Mouse (Mus musculus): ENCODE measurements at regions not wholly inside any gene's neighbourhood (a gene's known extent, or its start where the extent isn't known, plus 50 kb on each side); places are given as distances from the start of the nearest gene placed in this dataset.
"Not testable (repeated sequence)": the region's sequence is repeated elsewhere in the genome, so short reads cannot be mapped to it uniquely, and the experiment has no call there.

DNA sequence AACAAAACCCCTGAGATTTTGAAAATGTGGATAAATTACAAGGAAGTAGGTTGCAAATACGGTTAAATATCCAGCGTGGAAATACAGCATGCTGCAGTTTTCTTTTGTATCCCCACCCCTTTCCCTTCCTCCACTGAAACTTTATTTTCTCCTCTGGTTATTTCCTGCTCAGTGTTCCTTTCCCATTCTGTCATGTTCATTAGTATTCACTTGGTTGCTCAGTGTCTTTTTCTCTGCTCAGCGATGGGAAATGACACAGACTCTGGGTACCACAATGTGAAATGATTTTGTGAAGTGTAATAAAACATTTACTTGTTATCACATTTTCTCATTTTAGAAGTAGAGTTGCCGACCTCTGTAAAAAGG lies 169.6 kb upstream of the Col8a1 start:
- no peak for DNase-seq

GRCm38 (mm10) chr16:57927816-57928215 lies 173.3 kb upstream of the Col8a1 start:
- no peak for DNase-seq

GRCm38 (mm10) chr16:57928301-57928700 lies 173.8 kb upstream of the Col8a1 start:
- DNase-seq: no peak

DNA sequence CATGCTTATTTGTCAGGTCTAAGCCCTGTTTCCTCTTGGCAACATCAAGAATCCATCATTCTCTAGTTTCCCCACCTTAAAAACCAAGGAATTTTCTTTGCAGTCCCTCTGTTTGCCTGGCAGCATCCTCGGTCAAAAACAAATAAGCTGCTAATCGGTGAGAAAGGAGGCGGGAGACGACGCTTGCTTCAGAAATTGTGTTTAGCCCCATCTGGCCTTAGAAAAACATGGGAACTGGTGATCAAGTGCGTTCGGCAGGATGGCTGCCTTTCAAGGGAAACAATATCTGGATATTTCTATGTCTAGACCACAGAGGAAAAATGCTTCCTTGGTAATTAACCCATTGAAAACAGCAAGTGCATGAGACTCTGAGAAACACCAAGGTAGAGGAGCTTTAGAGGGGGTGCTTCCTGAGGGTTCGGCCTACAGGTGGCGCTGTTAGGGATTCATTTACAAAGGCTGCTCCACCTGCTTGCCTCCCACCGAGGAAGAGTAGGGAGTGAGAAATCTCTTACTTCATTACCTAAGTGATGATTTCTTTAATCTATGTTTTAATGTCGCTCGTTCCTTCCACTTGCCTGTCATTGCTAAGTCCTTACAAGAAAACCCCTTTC lies 174.7 kb upstream of the Col8a1 start:
- no peak for DNase-seq

DNA sequence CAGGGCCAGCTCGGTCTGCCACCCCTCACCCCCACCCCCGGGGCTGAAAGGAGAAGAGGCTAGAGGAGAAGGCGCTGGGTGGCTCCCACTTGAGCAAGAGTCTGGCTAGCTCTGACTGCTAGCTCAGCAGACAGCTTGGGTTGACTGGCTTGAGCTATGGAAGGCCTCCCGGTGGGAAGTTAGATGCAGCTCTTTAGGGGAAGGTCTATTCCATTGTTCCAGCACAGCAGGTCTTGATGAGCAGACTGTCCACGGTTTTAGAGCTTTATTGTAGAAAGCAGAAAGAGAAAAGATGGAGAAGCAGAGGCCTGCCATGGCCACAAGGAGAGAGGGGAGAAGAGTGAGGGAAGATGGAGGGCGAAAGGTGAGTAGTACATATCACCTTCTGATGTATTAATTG lies 190.9 kb upstream of the Col8a1 start:
- DNase-seq: no peak

GRCm38 (mm10) chr16:57947309-57947708 lies 192.8 kb upstream of the Col8a1 start:
- no peak for DNase-seq

DNA sequence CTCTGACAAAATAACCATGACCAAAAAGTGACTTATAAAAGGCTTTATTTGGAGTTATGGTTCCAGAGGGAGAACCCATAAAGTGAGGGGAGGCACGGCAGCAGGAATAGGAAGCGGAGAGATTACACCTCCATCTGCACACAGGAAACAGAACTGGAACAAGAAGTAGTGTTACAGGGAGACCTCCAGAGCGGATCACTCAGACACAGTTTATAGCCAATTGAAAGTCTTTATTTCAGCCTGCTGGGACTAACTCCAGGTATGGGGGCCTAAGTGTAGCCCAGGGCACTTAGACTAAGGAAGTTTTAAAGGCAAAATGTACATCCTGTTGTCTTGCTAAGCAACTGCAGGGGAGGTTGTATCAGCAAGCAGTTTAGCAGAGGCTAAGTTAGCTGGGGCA lies 195.1 kb upstream of the Col8a1 start:
- DNase-seq: no peak

GRCm38 (mm10) chr16:57970956-57971355 lies 216.4 kb upstream of the Col8a1 start:
- no peak for DNase-seq

DNA sequence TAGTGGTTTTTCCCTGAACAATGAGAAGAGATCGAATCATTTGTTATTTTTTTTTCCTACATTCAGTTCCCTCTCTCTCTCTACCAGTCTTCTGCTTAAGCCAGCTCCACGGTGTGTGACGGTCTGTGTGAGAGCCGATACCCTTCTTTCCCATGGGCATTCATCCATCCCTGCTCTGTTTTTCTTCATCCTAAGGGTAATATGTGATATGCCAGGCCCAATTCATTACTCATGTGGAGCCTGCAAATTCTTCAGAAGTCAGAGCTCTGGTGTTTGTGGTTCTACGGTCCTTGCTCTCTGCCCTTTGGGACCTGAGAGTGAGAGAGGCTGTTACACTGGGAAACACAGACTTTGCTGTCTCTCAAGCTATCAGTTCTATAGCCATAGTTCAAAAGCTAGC lies 229.6 kb upstream of the Col8a1 start:
- no peak for DNase-seq

GRCm38 (mm10) chr16:58005740-58006139 lies 251.2 kb upstream of the Col8a1 start:
- DNase-seq: no peak

GRCm38 (mm10) chr16:58013557-58013956 lies 259.0 kb upstream of the Col8a1 start:
- DNase-seq: no peak

GRCm38 (mm10) chr16:58027525-58027924 lies 273.0 kb upstream of the Col8a1 start:
- no peak for DNase-seq

DNA sequence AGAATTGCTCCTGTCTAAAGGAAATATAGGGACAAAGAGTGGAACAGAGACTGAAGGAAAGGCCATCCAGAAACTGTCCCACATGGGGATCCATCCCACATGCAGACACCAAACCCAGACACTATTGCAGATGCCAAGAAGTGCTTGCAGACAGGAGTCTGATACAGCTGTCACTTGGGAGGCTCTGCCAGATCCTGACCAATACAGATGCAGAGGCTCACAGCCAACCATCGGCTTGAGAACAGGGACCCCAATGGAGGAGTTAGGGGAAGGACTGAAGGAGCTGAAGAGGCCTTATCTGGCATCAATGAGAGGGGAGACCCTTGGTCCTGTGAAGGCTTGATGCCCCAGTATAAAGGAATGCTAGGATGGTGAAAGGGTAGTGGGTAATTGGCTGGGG lies 274.0 kb upstream of the Col8a1 start:
- DNase-seq: not testable (repeated sequence)

GRCm38 (mm10) chr16:58029674-58030073 lies 275.1 kb upstream of the Col8a1 start:
- no peak for DNase-seq

GRCm38 (mm10) chr16:58068654-58069271 lies 314.2 kb upstream of the Col8a1 start:
- DNase-seq: no peak

DNA sequence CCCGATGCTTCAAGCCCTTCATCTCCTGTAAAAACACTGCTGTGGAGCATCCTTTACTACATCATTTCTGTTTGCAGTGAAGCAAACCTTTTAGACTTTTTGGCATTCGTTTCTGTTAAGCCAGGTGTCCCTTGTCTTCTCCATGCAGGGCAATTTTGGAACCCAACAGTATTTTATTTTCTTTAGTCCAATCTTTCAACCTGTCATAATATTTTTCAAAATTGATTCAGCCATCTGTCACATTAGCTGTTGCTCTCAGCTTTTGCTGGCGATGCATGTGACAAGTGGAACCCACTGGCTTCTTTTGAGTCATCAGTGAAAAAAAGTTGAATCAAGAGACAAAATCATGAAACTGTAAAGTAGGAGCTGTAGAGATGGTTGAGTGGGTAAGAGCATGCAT lies 317.9 kb upstream of the Col8a1 start:
- no peak for DNase-seq

GRCm38 (mm10) chr16:58100351-58100750 lies 307.9 kb upstream of the Dcbld2 start:
- DNase-seq: no peak

- no peak for DNase-seq
These were observed 297.8 kb upstream of the Dcbld2 start for GRCm38 (mm10) chr16:58110452-58110851.

GRCm38 (mm10) chr16:58126086-58126485 lies 282.2 kb upstream of the Dcbld2 start:
- no peak for DNase-seq

DNA sequence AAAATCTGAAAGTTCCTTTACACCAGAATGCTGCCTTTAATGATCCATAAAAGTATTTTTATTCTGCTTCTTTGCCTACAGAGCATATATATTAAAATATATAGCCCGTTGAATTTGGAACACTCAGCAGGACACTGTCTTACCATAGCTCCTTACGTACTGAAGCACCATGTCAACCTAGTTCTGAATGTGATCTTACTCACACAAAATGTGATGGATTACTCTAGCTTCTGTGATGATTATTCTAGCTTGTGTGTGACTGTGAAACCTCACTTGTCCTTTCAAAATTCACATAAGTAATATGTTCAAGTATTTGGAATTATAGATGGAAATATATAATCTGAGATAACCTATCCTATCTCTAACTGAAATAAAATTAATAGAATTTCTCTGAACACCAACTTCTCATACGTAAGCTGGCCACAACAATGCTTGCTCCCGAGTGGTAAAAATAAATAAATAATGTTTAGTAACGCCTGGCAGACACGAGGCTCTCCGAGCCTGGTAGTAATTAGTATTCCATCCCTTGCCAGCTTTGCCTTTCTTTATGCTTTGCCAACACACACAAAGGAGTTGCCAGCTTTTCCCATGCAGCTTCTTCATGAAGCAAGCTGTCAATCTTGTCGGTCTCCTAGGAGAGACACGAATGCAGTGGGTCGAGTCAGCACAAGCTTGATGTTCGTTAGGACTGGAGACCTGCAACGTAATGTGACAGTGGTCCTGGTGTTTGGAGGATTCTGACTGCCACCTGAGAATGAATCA lies 271.9 kb upstream of the Dcbld2 start:
- DNase-seq: no peak

- DNase-seq: no peak
These were observed 271.3 kb upstream of the Dcbld2 start for GRCm38 (mm10) chr16:58136979-58137378.

- DNase-seq: no peak
These were observed 270.4 kb upstream of the Dcbld2 start for GRCm38 (mm10) chr16:58137728-58138279.

DNA sequence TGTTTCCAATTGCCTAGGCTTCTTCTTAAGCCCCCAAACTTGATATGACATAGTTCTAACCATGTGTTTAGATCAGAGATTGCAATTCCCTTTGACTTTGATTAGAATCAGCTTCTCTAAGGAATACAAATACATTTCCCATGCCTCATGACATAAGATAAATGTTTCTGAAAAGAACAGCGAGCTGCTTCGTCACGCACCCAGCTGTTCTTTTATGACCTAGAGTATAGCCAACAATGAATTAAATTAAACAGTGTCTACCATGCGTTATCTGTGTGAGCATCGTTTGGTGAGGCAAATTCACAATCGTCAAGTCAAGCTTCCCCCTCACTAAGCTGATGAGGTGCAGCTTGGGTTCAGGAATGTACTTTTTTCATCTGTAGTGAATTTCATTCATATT lies 261.8 kb upstream of the Dcbld2 start:
- no peak for DNase-seq

DNA sequence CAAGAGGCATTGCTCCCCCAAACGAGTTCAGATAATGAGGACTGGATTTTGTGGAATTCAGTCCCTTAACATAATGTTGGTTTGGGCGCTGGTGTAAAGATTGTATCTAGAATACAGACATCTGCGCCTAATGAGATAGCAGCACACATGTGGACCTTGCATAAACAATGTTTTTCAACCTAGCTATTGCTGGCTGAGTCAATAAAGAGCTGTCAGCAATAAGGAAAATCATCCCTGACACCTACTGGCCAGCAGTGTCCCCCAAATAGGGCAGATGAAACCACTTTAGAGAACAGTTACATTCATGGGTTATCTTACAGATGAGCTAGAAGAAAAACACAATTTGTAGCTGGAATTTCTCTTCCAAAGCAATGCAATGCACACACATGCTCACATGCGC lies 252.7 kb upstream of the Dcbld2 start:
- DNase-seq: no peak

All from spleen, adult 18-20 months (tissue).